Mouse (Mus musculus): ENCODE results near the gene Cnksr3. TPM values are rescaled to one million over a fixed set of nuclear protein-coding genes. Genes with fewer than 3 reads are reported as not detected.

The Cnksr3 gene
- total RNA-seq, 2 experiments from 2014 or later, result 11.6 to 11.9 TPM

DNA sequence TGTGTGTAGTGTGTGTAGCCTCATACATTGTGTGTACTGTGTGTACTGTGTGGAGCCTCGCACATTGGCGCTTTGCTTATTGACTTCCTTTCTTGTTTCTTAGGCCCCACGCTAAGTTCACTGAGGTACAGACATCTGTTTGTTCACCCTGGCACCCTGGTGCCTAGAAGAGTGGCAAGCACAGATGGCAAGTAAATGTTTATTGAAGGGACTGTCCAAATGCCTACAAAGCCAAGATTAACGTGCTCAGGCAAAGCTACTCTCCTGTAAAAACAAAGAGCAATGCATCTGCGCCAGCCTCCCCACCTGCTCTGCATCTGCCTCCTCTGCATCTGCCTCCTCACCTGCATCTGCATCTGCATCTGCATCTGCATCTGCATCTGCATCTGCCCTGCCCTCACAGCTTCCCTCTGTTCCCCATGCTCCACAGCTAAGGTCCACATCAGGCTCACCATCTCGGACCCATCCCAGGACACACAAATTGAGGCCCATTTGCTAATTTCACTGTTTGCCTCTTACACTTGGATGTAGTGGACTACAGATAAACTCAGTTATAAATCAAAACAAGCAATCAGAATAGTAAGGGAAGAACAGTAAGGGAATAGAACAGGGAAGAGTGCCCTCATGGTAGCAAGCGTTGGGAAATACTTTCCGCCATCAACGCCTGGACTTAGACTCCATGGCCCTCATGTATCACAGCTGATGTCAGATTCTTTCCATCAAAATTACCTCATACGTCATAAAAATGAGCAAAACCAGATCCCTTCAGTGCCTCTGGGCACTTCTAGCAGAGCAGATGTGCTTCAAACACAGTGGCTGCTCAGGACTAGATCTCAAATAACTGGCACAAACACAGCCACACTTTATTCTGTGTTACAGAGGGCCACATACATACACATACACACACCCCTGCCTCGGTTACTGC lies 62.1 kb downstream of the Cnksr3 start:
- DNase-seq, result no peak

DNA sequence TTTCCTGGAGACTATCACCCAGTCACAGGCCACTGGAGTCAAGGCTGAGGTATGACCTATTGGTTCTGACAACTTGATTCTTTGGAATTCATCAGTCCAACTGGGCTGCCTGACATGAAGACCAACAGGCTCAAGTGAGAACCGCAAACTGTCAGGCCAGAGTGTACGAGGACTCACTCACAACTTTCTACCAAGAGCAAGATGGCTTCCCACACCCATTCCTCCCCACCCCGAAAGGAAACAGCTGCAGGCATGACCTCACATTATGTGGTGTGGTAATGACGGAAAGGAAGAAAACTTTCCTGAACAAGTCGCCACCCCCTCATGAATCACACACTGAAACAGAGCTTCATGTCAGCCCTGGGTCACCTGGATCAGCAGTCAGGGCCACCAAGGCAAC lies 66.4 kb downstream of the Cnksr3 start:
- no peak for DNase-seq

DNA sequence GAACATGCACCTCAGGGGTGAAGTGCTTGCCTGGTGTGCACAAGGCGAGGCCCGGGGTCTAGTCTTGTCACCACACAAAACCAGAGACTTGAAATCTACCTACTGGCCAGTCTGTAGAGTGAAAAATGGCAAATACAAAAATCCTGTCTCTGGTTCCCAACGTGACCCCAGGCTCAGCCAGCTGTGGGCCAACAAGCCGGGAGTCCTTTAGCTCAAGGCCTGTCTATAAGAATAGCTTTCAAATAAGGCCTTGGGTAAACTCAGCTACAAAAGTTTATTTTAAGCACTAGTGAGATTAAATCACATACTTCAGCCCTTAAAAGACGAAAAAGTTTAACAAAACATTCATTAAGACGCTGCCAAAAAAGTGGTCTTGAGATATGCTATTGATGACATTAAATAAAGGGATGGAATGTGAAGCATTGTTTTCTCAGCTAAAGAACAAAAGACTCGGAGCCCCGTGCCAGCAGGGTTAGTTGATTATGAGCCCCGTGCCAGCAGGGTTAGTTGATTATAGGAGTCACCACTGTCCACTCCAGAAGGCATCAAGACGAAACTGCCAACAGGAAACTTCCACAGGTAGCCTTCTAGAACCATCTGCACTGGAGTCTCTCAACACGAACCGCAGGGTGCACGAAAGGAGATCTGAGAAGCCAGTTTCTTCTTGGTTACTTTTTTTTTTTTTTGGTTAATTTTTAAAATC lies 67.8 kb downstream of the Cnksr3 start:
- DNase-seq, result peak; percentile 10

DNA sequence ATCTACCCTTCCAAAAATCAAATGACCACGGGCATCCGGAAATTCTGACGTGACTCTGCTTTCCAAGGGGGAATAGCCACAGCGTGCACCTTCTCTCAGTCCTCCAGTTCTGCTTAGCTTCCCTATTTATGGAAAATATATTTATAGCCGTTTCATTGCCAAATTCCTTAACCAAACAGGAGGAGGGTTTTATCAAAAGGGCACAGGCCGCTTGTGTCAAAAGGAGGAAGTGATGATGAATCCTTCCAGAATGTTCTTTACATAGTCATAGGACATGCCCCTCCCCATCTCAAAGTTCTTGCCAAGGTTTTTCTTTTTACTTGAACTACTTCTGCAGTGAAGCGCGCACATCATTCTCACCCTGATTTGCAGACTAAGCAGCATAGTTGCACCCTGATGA lies 69.8 kb downstream of the Cnksr3 start:
- no peak for DNase-seq

DNA sequence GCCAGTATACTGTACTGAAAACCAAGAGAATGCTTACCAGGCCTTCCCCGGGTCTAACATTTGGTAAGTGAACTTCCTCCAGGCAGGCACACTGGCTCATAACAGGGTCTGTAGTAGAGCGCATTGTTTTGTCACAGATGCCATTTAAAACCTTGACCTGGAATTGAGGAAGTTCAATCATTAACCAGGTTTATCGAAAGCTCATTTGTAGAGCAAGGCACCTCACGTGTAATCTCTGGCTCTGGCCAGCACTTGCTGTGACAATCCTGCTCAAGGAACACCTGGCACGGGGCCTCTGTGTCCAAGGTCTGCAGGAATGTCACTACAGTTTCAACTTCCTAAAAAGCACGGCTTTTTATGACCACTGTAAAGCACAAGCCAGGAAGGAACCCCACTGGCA lies 71.8 kb downstream of the Cnksr3 start:
- DNase-seq, result peak; percentile 22

DNA sequence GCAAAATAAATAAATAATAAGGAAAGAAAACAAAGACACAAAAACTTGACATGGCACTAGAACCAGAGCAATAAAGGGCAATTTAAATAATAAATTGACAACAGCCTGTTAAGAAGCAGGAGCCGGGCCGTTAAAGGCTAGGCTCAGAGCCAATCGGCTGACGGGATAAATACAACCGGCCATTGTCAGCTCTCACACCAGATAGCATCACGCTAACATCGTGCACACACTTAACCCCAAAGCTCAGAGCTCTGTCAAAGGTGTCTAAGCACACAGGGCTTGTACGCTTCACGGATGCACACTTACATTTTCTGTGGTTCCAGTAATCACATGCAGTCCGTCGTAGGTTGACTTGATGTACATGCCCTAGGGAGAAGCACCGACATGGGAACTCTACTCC lies 74.0 kb downstream of the Cnksr3 start:
- no peak for DNase-seq

DNA sequence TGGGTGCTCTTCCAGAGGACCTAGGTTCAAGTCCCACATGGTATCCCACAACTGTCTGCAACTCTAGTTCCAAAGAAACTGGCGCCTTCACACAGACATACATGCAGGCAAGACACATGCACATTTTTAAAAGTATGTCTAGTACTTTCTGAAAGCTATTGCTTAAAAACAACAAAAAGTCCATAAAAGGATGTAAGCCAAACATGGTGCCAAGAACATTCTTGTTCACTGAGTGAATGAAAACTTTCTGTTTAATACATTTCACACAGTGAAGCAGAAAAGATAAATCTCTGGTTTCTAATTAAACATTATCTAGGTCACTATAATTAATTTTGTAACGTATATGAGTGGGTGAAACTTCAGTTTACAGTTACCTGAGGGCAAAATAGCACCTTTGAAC lies 76.3 kb downstream of the Cnksr3 start:
- no peak for DNase-seq

DNA sequence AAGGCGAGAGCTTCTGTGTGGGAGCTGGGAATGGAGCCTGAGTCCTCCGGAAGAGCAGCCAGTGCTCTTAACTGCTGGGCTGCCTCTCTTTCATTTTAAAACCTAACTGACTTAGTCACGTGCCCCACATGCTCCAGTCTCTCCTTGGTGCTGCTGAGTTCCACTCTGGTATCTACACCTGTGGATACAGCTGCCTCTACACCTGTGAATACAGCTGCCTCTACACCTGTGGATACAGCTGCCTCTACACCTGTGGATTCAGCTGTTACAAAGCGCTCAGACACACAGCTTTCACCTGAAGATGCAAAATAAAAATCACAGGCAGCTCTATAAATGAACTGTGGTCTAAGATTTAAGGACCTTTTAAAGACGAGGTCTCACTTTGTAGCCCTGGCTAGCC lies 79.0 kb downstream of the Cnksr3 start:
- no peak for DNase-seq

DNA sequence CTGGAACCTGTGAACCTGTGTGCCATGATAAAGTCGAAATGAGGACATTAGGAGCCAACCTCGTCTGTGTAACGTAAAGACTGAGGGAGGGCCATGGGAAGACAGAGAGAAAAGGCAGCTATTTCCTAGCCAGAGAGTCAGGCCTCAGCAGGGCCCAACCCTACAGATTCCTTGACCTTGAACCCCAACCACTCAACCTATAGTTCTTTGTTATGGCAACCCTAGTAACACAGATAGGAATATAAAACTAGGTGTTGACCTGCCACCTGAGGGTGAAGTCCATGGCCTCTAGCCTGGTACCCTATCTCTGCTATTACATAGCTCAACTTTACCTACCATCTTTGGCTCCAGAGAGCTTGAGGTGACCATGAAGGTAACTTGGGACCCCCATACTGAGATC lies 80.6 kb downstream of the Cnksr3 start:
- no peak for DNase-seq

DNA sequence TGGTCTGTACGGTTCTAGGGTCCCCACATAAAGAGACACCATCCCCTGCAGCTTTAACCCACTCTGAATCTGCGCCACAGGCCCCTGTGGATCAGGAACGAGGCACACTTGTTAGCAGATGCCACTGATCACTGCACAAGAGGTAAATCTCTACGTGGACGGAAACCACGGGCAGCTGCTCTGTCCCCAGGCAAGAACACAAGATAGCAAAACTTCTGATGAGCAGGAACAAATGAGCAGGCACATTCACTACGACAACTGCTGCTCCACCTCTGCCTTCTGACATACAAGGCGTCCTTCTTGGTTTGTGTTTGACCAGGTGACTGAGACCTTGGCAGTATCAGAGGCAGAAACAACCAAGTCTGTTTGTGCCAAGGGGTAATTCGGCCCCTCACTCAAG lies 84.2 kb downstream of the Cnksr3 start:
- no peak for DNase-seq

DNA sequence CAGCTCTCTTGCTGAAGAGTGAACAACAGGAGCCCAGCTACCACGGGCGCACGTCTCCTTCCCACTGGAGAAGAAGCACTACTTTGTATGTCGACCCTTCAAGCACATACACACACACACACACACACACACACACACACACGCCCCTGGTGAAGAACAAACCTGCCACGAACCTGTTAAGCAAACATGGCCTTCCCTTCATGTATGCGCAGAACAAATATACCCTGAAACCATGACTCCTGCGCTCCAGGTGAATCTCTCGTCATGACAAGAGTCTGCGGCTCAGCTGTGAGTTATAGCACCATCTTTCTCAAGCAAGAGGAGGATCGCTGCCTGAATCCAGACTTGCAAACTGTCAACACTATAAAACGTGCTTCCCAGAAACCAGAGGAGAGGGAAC lies 85.2 kb downstream of the Cnksr3 start:
- no peak for DNase-seq

DNA sequence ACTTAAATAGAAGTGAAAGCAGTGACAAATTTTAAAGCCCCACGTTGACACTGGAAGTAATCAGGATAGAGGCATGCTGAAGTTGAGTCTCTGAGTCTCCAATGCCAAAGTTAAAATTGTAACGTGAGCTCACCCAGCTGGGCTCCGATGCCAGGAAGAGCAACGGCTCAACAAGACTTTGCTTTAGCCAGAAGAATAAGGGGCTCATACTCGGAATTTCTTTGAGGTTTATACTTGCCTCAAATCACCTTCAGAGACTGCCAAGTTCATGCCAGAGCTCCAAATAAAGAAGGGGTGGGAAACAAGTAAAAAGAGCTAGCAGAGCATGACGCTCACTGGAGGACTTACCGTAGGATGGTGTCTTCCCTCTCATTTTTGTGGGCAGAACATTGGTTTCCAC lies 85.8 kb downstream of the Cnksr3 start:
- no peak for DNase-seq

DNA sequence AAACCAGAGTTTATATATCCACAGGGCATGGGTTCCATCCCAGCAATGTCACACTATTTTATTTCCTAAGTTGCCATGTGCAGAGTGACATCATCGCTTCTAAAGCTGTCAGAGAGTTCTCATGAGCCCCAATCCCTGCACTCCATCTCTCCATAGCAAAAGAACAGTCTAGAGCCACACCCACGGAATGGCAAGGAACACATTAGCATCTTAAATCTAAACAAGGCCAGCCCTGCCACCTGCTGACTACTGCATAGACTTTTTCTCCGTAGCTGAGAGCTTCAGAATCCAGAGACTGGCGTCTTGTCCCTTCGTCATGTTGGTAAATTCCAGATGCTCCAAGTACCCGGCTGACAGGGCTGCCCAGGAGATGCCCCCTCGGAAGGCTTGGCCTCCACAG lies 87.0 kb downstream of the Cnksr3 start:
- no peak for DNase-seq

DNA sequence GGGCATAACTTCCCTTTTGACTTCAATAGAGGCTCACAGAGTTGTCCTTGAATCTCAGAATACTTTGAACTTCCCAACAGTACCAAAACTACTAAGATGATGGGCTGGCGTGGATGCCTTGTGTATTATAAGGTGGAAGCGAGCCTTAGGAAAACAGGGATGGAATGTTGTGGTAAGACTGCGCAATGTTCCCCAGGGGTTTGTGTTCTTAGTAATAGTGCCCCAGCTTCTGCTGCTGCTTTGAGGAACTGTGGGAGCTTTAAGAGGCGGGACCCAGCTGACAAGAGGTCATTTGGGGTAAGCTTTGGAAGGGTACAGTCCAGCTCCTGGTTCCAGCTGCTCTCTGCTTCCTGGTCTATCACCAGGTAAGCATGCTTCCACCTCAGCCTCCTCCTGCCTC lies 89.7 kb downstream of the Cnksr3 start:
- DNase-seq, result peak; percentile 35

DNA sequence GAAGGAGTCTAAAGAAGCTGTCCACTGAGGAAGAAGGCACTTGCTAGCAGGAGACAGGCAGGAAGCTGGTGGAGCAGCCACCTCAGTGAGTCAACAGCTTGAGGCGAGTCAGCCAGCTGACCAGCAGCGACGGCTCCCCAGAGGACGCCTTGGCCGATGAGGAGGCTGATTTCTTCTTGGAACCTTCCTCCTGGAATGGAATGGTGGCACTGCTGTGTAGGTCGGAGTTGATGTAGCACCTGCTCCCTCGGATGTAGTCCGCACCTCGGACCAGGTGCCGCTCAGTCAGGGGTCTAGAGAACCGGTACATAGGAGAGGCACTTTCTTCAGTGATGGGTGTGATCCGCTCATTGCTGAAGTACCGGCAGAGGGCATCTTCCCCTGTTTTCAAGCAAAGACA lies 91.8 kb downstream of the Cnksr3 start:
- DNase-seq, result peak; percentile 64

DNA sequence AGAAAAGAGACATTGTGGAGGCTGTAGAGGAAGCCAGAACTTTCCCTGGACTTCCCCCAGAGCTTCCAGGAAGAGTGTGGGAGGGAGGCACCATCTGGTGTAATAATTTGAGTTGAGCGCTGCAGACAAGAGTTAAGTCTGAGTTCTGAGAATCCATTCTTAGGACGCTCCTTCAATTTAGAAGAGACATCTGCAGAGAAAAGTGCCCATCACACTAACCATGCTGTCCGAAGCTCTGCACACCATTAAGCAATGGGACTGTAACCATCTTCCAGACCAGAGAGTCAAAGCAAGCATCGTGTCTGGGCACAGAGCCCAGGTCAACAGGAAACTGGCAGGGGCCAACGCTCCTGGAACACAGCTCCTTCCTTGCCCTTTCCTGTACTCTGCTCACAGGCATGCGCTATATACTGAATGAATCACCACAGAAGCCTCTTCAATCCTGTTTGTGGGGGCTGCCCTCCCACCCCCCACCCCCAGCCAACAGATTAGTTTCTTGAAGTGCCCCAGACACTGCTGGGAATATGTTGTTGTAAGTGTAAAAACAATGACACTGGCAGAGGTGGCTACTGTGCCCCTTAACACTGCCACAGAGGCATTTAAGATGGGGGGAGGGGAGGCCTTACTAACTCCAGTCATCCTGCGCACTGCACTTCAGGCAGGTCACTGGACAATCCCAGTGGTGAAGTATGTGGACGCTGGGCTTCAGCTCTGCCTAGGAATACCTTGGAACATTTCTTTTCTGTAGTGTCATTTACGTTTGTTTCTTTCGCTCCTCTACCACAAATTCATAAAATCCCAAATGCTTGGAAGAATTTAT lies 93.6 kb downstream of the Cnksr3 start:
- DNase-seq, result peak; percentile 85

DNA sequence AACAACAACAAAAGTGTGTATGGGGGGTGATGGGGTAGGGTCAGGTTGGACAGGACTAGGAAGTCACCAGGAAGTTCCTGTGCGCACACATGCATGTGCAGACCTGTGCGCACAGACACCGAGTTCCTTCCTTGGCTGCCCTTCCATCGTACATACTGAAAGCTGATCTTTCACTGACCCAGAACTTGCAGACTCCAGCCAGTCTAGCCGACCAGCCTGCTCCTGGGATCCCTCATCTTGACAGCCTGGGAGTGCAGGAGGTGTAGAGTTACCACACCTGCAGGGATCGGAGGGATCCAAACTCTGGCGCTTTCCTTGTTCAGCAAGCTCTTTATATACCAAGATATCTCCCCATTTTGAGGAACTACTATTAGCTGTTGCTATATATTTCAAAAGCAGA lies 94.3 kb downstream of the Cnksr3 start:
- no peak for DNase-seq

DNA sequence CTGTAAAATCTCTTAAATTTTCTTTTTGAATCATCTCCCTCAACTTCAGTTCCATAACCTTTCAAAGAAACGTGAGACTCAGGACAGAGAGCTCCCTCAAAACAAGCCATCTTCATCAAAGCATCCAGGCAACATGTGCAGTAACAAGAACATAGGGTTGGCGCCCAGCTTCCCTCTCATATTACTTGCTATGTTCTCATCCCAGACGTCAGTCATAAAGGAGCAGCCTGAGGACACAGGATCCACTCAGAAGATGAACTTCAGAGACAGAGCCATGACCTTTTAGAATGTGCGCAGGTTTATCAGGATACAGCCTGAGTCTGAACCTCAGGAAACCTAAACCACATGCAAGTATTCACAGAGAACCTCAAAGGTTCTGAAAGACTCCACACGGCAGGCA lies 97.2 kb downstream of the Cnksr3 start:
- DNase-seq, result no peak

DNA sequence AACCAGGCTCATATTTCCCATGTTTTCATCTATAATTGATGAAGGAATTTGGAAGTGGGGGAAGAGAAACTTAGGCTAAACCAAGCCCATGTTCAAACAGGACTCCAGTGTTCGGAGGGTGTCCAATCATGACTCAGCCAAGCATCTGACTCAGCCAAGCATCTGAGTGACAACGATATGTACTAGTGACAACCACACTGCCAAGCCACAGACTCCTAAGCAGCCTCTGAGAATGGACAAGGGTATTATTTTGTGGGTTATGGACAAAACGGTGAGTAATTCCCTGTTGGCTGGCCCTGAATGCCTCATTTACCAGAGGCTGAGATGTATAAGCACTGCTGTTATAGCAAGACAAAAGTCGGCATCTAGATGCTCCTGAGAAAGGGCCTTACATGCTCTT lies 98.3 kb downstream of the Cnksr3 start:
- no peak for DNase-seq

DNA sequence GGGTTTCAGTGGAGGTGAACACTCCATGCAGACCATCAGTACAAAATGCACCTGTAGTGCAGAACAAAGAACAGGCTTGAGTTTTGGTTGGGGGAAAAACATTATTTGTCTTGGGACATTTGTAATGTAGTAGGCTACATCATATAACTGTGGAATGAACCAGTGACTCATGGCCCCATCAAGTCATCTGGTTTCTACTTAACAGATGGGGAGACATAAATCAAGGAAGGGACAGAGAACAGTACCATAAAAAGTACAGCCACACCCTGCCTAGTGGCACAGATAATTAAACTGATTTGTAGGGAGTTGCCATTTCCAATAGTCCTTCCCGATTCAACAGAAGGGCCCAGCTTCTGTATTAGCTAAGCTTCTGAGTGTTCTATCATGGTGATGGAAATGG lies 98.9 kb downstream of the Cnksr3 start:
- DNase-seq, result no peak

DNA sequence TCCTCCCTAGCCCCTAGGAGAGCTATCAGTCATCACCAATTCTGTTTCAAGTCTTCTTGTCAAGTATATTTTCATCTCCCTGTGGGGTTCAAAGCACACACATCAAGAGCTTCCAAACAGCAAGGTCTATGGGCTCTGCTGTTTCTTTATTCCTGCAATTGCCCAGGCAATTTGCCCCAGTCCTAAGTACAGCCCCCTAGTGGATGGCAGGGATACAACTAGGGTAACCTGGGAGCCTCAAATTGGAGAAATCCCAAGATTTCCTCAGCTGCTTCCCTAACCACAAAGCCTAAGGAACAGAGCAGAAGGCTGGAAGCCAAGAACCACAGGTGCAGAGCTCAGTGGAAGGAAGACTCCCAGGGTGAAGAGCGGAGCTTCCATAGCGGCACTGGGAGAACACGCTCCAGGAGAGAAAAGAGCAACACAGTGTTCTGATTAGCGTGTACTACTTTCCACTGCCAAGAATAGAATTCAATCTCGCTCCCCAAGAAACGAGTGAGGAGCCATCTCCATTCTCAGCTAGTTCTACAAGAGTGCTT lies 100.5 kb downstream of the Cnksr3 start:
- no peak for DNase-seq

DNA sequence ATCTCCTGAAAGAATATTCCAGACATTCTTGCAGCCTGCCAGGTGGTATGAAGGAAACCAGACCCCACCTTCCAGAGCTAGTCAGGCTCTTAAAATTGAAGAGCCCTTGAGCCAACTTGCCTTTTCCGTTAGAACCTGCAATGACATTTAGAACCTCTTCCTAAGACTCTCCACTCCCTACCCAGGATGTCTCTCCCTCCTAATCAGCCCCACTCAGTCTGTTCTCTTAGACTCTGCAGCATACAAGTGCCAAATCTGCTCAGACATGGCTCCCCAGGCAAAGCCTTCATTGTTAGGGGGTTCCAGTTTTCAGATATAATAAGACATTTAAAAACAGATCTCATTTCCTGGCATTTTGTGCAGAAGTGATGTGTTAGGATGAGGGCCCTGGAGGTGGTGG lies 108.2 kb downstream of the Cnksr3 start:
- no peak for DNase-seq

DNA sequence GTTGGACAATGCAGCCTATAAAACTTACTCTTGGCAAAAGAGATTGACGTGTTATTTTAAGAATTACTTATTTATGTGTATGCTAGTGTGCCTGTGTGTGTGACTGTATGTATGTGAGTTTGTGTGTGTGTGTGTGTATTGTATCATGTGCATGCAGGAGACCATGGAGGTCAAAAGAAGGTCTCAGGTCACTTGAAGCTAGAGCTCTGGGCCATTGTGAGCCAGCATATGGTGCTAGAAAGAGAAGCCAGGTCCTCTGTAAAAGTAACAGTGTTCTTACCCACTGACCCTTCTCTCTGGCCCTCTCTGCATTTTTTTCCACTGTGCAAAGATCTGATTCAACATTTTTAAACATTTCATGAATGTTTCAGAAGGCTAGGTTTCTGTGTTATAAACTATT lies 134.1 kb downstream of the Cnksr3 start:
- no peak for DNase-seq

Measured in adrenal gland, postnatal 10 days (tissue).